Mouse (Mus musculus): ENCODE measurements around the gene Rxra. TPM values are rescaled to one million over a fixed set of nuclear protein-coding genes. Genes with fewer than 3 reads are reported as not detected.

Rxra gene
- polyA plus RNA-seq, 1 experiment: 17.5 TPM

- 93% methylated on average over 9 of the region's 9 CpGs for WGBS
- H3K4me3 ChIP-seq (replicated peaks; ENCODE audit: insufficient read depth, low read depth, low read length): no peak overlapping the region
- H3K27ac ChIP-seq (ENCODE audit: insufficient read depth, low read length): no peak overlapping the region
- DNase-seq: no peak
- H3K27me3 ChIP-seq (ENCODE audit: control insufficient read depth, insufficient read depth, low read length): no peaks in the 10 kb centered on the region
- peaks cover 15% of the 10 kb centered on the region; the same call in 1 of the 2 replicates for H3K4me1 ChIP-seq (ENCODE audit: control insufficient read depth, insufficient read depth, low read length)
- TF ChIP-seq POLR2A (IDR thresholded peaks at IDR 0.05; ENCODE audit: borderline replicate concordance, insufficient read depth, low read length): no peak
- TF ChIP-seq CTCF (IDR thresholded peaks at IDR 0.05; ENCODE audit: borderline replicate concordance, insufficient read depth, low read depth, low read length): no peak
Observed at GRCm38 (mm10) chr2:27754094-27754493, 77.9 kb downstream of the Rxra start.

- TF ChIP-seq CTCF (IDR thresholded peaks at IDR 0.05; ENCODE audit: borderline replicate concordance, insufficient read depth, low read depth, low read length) (no peak), POLR2A (IDR thresholded peaks at IDR 0.05; ENCODE audit: borderline replicate concordance, insufficient read depth, low read length) (no peak)
- Histone ChIP-seq H3K4me1 (ENCODE audit: control insufficient read depth, insufficient read depth, low read length) (peaks cover 23% of the 10 kb centered on the region), H3K27me3 (ENCODE audit: control insufficient read depth, insufficient read depth, low read length) (no peaks in the 10 kb centered on the region), H3K27ac (ENCODE audit: insufficient read depth, low read length) (no peak overlapping the region), H3K4me3 (replicated peaks; ENCODE audit: insufficient read depth, low read depth, low read length) (no peak overlapping the region)
- WGBS: 93% methylated on average over 13 of the region's 13 CpGs
- DNase-seq: no peak
Observed at GRCm38 (mm10) chr2:27755986-27756641, 79.9 kb downstream of the Rxra start.

GRCm38 (mm10) chr2:27758414-27759301, 82.4 kb downstream of the Rxra start:
- TF ChIP-seq POLR2A (IDR thresholded peaks at IDR 0.05; ENCODE audit: borderline replicate concordance, insufficient read depth, low read length) (no peak), CTCF (IDR thresholded peaks at IDR 0.05; ENCODE audit: borderline replicate concordance, insufficient read depth, low read depth, low read length) (no peak)
- 30% methylated on average over 20 of the region's 20 CpGs for WGBS

GRCm38 (mm10) chr2:27759431-27759830, 83.2 kb downstream of the Rxra start:
- Histone ChIP-seq H3K4me3 (replicated peaks; ENCODE audit: insufficient read depth, low read depth, low read length) (no peak overlapping the region), H3K4me1 (ENCODE audit: control insufficient read depth, insufficient read depth, low read length) (peaks cover 29% of the 10 kb centered on the region), H3K27ac (ENCODE audit: insufficient read depth, low read length) (no peak overlapping the region), H3K27me3 (ENCODE audit: control insufficient read depth, insufficient read depth, low read length) (no peaks in the 10 kb centered on the region)
- TF ChIP-seq POLR2A (IDR thresholded peaks at IDR 0.05; ENCODE audit: borderline replicate concordance, insufficient read depth, low read length) (no peak), CTCF (IDR thresholded peaks at IDR 0.05; ENCODE audit: borderline replicate concordance, insufficient read depth, low read depth, low read length) (no peak)
- 85% methylated on average over 14 of the region's 14 CpGs for WGBS
- no peak for DNase-seq

More at GRCm38 (mm10) chr2:27758414-27759301, 82.4 kb downstream of the Rxra start:
- H3K4me3 ChIP-seq (replicated peaks; ENCODE audit: insufficient read depth, low read depth, low read length): peak overlapping the region; percentile 51
- peaks cover 29% of the 10 kb centered on the region for H3K4me1 ChIP-seq (ENCODE audit: control insufficient read depth, insufficient read depth, low read length)
- H3K27me3 ChIP-seq (ENCODE audit: control insufficient read depth, insufficient read depth, low read length): no peaks in the 10 kb centered on the region
- H3K27ac ChIP-seq (ENCODE audit: insufficient read depth, low read length): peak overlapping the region; percentile 13; the same call in 1 of the 2 replicates
- peak; percentile 88 for DNase-seq

GRCm38 (mm10) chr2:27761260-27761995, 85.2 kb downstream of the Rxra start:
- 65% methylated on average over 10 of the region's 10 CpGs for WGBS
- no peak for TF ChIP-seq POLR2A (IDR thresholded peaks at IDR 0.05; ENCODE audit: borderline replicate concordance, insufficient read depth, low read length)
- TF ChIP-seq CTCF (IDR thresholded peaks at IDR 0.05; ENCODE audit: borderline replicate concordance, insufficient read depth, low read depth, low read length): no peak
- Histone ChIP-seq H3K4me1 (ENCODE audit: control insufficient read depth, insufficient read depth, low read length) (peaks cover 29% of the 10 kb centered on the region), H3K4me3 (replicated peaks; ENCODE audit: insufficient read depth, low read depth, low read length) (no peak overlapping the region), H3K27me3 (ENCODE audit: control insufficient read depth, insufficient read depth, low read length) (no peaks in the 10 kb centered on the region), H3K27ac (ENCODE audit: insufficient read depth, low read length) (no peak overlapping the region)
- peak; percentile 63 to 64 for DNase-seq

- 87% methylated on average over 9 of the region's 9 CpGs for WGBS
- Histone ChIP-seq H3K4me3 (replicated peaks; ENCODE audit: insufficient read depth, low read depth, low read length) (no peak overlapping the region), H3K27ac (ENCODE audit: insufficient read depth, low read length) (no peak overlapping the region), H3K27me3 (ENCODE audit: control insufficient read depth, insufficient read depth, low read length) (no peaks in the 10 kb centered on the region), H3K4me1 (ENCODE audit: control insufficient read depth, insufficient read depth, low read length) (peaks cover 29% of the 10 kb centered on the region)
- TF ChIP-seq CTCF (IDR thresholded peaks at IDR 0.05; ENCODE audit: borderline replicate concordance, insufficient read depth, low read depth, low read length): no peak
- TF ChIP-seq POLR2A (IDR thresholded peaks at IDR 0.05; ENCODE audit: borderline replicate concordance, insufficient read depth, low read length): no peak
- DNase-seq: no peak
Observed at GRCm38 (mm10) chr2:27761996-27762340, 85.7 kb downstream of the Rxra start.

GRCm38 (mm10) chr2:27762509-27762908, 86.3 kb downstream of the Rxra start:
- 93% methylated on average over 12 of the region's 12 CpGs for WGBS
- Histone ChIP-seq H3K4me3 (replicated peaks; ENCODE audit: insufficient read depth, low read depth, low read length) (no peak overlapping the region), H3K27me3 (ENCODE audit: control insufficient read depth, insufficient read depth, low read length) (no peaks in the 10 kb centered on the region), H3K27ac (ENCODE audit: insufficient read depth, low read length) (no peak overlapping the region), H3K4me1 (ENCODE audit: control insufficient read depth, insufficient read depth, low read length) (peaks cover 28% of the 10 kb centered on the region)
- DNase-seq: no peak
- TF ChIP-seq POLR2A (IDR thresholded peaks at IDR 0.05; ENCODE audit: borderline replicate concordance, insufficient read depth, low read length): no peak
- no peak for TF ChIP-seq CTCF (IDR thresholded peaks at IDR 0.05; ENCODE audit: borderline replicate concordance, insufficient read depth, low read depth, low read length)

Measured in cerebellum, adult 2 months (tissue).